Mouse (Mus musculus): Measurements from ENCODE around the gene Snap29. TPM values are rescaled to one million over a fixed set of nuclear protein-coding genes. Genes with fewer than 3 reads are reported as not detected.

Snap29 gene
- total and polyA plus RNA-seq, 3 experiments: 21.6 to 47.0 (median 37.4) TPM

- H3K9ac ChIP-seq (ENCODE audit: insufficient read depth, low read depth): no peak overlapping the region
- no peak for TF ChIP-seq PAX5 (IDR thresholded peaks at IDR 0.05; ENCODE audit: low read length)
- TF ChIP-seq CHD2 (IDR thresholded peaks at IDR 0.05; ENCODE audit: low read length): no peak
- TF ChIP-seq USF2 (conservative IDR thresholded peaks at IDR 0.05; ENCODE audit: low read depth, low read length): no peak
- TF ChIP-seq BHLHE40 (IDR thresholded peaks at IDR 0.05; ENCODE audit: low read depth, low read length): no peak
- no peak for TF ChIP-seq TCF12 (IDR thresholded peaks at IDR 0.05; ENCODE audit: low read depth, low read length)
- TF ChIP-seq RCOR1 (conservative IDR thresholded peaks at IDR 0.05; ENCODE audit: low read depth, low read length): no peak
- no peak for TF ChIP-seq MAFK (IDR thresholded peaks at IDR 0.05; ENCODE audit: insufficient replicate concordance, low read length)
- TF ChIP-seq MYC (IDR thresholded peaks at IDR 0.05; ENCODE audit: low read depth, low read length): no peak
- TF ChIP-seq MAZ (IDR thresholded peaks at IDR 0.05; ENCODE audit: low read depth, low read length): no peak
- TF ChIP-seq UBTF (IDR thresholded peaks at IDR 0.05; ENCODE audit: low read depth, low read length): no peak
- no peak for TF ChIP-seq JUND (conservative IDR thresholded peaks at IDR 0.05; ENCODE audit: low read depth, low read length)
- peaks cover 0 to 23% of the 10 kb centered on the region in 2 experiments; a peak in 2 of 4 replicates for H3K4me1 ChIP-seq (ENCODE audit: control insufficient read depth in 1 of 2, insufficient read depth in 2 of 2)
- no peaks in the 10 kb centered on the region for H3K27me3 ChIP-seq (replicated peaks)
- peaks cover 58% of the 10 kb centered on the region for H3K79me2 ChIP-seq (replicated peaks; ENCODE audit: control insufficient read depth, extremely low read depth, insufficient read depth, poor library complexity, severe bottlenecking)
- H3K4me2 ChIP-seq (ENCODE audit: insufficient read depth, low read depth, poor library complexity, severe bottlenecking): no peak overlapping the region
- DNase-seq (ENCODE audit: extremely low read depth): no peak
- no peak overlapping the region for H3K4me3 ChIP-seq (replicated peaks in 1 of 3; ENCODE audit: low read depth in 2 of 3, low read length in 2 of 3, poor library complexity in 1 of 3)
- no peaks in the 10 kb centered on the region for H3K9me3 ChIP-seq (replicated peaks; ENCODE audit: low read length)
- H3K27ac ChIP-seq (ENCODE audit: insufficient read depth, low read depth): no peak overlapping the region
- in situ Hi-C loops (cut with MboI; ENCODE audit: low pct_ligation_motif_present, low pct_unique_long_range_greater_than_20kb, low sequenced_read_pairs) (no loop called here), dilution Hi-C loops (cut with MboI; ENCODE audit: extremely low pct_ligation_motif_present, extremely low pct_unique_long_range_greater_than_20kb, low sequenced_read_pairs) (no loop called here)
- H3K36me3 ChIP-seq (replicated peaks in 1 of 2; ENCODE audit: control insufficient read depth in 1 of 2, insufficient read depth in 1 of 2, low read length in 1 of 2): peaks cover 29 to 88% of the 10 kb centered on the region in 2 experiments
Observed at GRCm38 (mm10) chr16:17478331-17478943, 72.7 kb downstream of the Snap29 start.

Other genes starting within 250 kb of the Snap29 start
- 156 and 229 TPM in 2 replicates for gene Ube2l3, start 203.3 kb upstream of the Snap29 start, total RNA-seq (2012; rRNA removed)
- 302 and 354 TPM in 2 replicates for gene Ube2l3, start 203.3 kb upstream of the Snap29 start, total RNA-seq (2014; rRNA removed)
- 377 and 386 TPM in 2 replicates for gene Ube2l3, start 203.3 kb upstream of the Snap29 start, polyA plus RNA-seq (2012; ENCODE audit: insufficient read length, low read depth)
- 0.21 and 0.34 TPM in 2 replicates for gene Rimbp3, start 197.4 kb upstream of the Snap29 start, total RNA-seq (2012; rRNA removed)
- 0.09 TPM in 1 of 2 replicates, not detected in the other for gene Rimbp3, start 197.4 kb upstream of the Snap29 start, total RNA-seq (2014; rRNA removed)
- 0.06 and 0.08 TPM in 2 replicates for gene Rimbp3, start 197.4 kb upstream of the Snap29 start, polyA plus RNA-seq (2012; ENCODE audit: insufficient read length, low read depth)
- gene Hic2, start 172.4 kb upstream of the Snap29 start, total RNA-seq (2012; rRNA removed): 7.5 and 9.6 TPM in 2 replicates
- gene Hic2, start 172.4 kb upstream of the Snap29 start, total RNA-seq (2014; rRNA removed): 4.5 and 6.2 TPM in 2 replicates
- 6.3 and 8.1 TPM in 2 replicates for gene Hic2, start 172.4 kb upstream of the Snap29 start, polyA plus RNA-seq (2012; ENCODE audit: insufficient read length, low read depth)
- gene Tmem191c, start 129.9 kb upstream of the Snap29 start, total RNA-seq (2012; rRNA removed): 5.9 and 11.3 TPM in 2 replicates
- 2.6 and 3.2 TPM in 2 replicates for gene Tmem191c, start 129.9 kb upstream of the Snap29 start, total RNA-seq (2014; rRNA removed)
- gene Tmem191c, start 129.9 kb upstream of the Snap29 start, polyA plus RNA-seq (2012; ENCODE audit: insufficient read length, low read depth): 7.6 and 7.9 TPM in 2 replicates
- gene Serpind1, start 74.6 kb upstream of the Snap29 start, total RNA-seq (2012; rRNA removed): 5.8 and 6.8 TPM in 2 replicates
- gene Serpind1, start 74.6 kb upstream of the Snap29 start, total RNA-seq (2014; rRNA removed): 14.4 and 15.6 TPM in 2 replicates
- gene Serpind1, start 74.6 kb upstream of the Snap29 start, polyA plus RNA-seq (2012; ENCODE audit: insufficient read length, low read depth): 13.1 and 13.9 TPM in 2 replicates
- gene Pi4ka, start 328 bp downstream of the Snap29 start, total RNA-seq (2012; rRNA removed): 79.4 and 88.4 TPM in 2 replicates
- 33.2 and 40.5 TPM in 2 replicates for gene Pi4ka, start 328 bp downstream of the Snap29 start, total RNA-seq (2014; rRNA removed)
- 97.2 and 149 TPM in 2 replicates for gene Pi4ka, start 328 bp downstream of the Snap29 start, polyA plus RNA-seq (2012; ENCODE audit: insufficient read length, low read depth)
- 21.6 and 23.5 TPM in 2 replicates for gene Crkl, start 46.0 kb downstream of the Snap29 start, total RNA-seq (2012; rRNA removed)
- 14.5 and 16.9 TPM in 2 replicates for gene Crkl, start 46.0 kb downstream of the Snap29 start, total RNA-seq (2014; rRNA removed)
- 27.3 and 35.6 TPM in 2 replicates for gene Crkl, start 46.0 kb downstream of the Snap29 start, polyA plus RNA-seq (2012; ENCODE audit: insufficient read length, low read depth)
- 0.08 TPM in 1 of 2 replicates, not detected in the other for gene Aifm3, start 83.6 kb downstream of the Snap29 start, total RNA-seq (2012; rRNA removed)
- gene Aifm3, start 83.6 kb downstream of the Snap29 start, total RNA-seq (2014; rRNA removed): not detected in 2 replicates
- not detected in 2 replicates for gene Aifm3, start 83.6 kb downstream of the Snap29 start, polyA plus RNA-seq (2012; ENCODE audit: insufficient read length, low read depth)
- gene Lztr1, start 102.7 kb downstream of the Snap29 start, total RNA-seq (2012; rRNA removed): 111 and 138 TPM in 2 replicates
- 98.4 and 110 TPM in 2 replicates for gene Lztr1, start 102.7 kb downstream of the Snap29 start, total RNA-seq (2014; rRNA removed)
- 78.0 and 111 TPM in 2 replicates for gene Lztr1, start 102.7 kb downstream of the Snap29 start, polyA plus RNA-seq (2012; ENCODE audit: insufficient read length, low read depth)
- gene Thap7, start 125.2 kb downstream of the Snap29 start, total RNA-seq (2012; rRNA removed): 64.3 and 72.7 TPM in 2 replicates
- gene Thap7, start 125.2 kb downstream of the Snap29 start, total RNA-seq (2014; rRNA removed): 80.7 and 83.3 TPM in 2 replicates
- gene Thap7, start 125.2 kb downstream of the Snap29 start, polyA plus RNA-seq (2012; ENCODE audit: insufficient read length, low read depth): 79.4 and 82.4 TPM in 2 replicates
- gene Lrrc74b, start 155.3 kb downstream of the Snap29 start, total RNA-seq (2012; rRNA removed): not detected in 2 replicates
- not detected in 2 replicates for gene Lrrc74b, start 155.3 kb downstream of the Snap29 start, total RNA-seq (2014; rRNA removed)
- gene Lrrc74b, start 155.3 kb downstream of the Snap29 start, polyA plus RNA-seq (2012; ENCODE audit: insufficient read length, low read depth): 0.17 TPM in 1 of 2 replicates, not detected in the other
- not detected in 2 replicates for gene P2rx6, start 155.9 kb downstream of the Snap29 start, total RNA-seq (2012; rRNA removed)
- not detected in 2 replicates for gene P2rx6, start 155.9 kb downstream of the Snap29 start, total RNA-seq (2014; rRNA removed)
- gene P2rx6, start 155.9 kb downstream of the Snap29 start, polyA plus RNA-seq (2012; ENCODE audit: insufficient read length, low read depth): not detected in 2 replicates
- gene Slc7a4, start 177.2 kb downstream of the Snap29 start, total RNA-seq (2012; rRNA removed): 0.34 and 1.3 TPM in 2 replicates
- gene Slc7a4, start 177.2 kb downstream of the Snap29 start, total RNA-seq (2014; rRNA removed): not detected in 2 replicates
- gene Slc7a4, start 177.2 kb downstream of the Snap29 start, polyA plus RNA-seq (2012; ENCODE audit: insufficient read length, low read depth): not detected in 2 replicates
- gene Smpd4, start 213.4 kb downstream of the Snap29 start, total RNA-seq (2012; rRNA removed): 38.6 and 55.5 TPM in 2 replicates
- gene Smpd4, start 213.4 kb downstream of the Snap29 start, total RNA-seq (2014; rRNA removed): 55.5 and 65.9 TPM in 2 replicates
- gene Smpd4, start 213.4 kb downstream of the Snap29 start, polyA plus RNA-seq (2012; ENCODE audit: insufficient read length, low read depth): 66.5 and 97.1 TPM in 2 replicates
- gene Ccdc74a, start 240.5 kb downstream of the Snap29 start, total RNA-seq (2012; rRNA removed): 0.42 TPM in 1 of 2 replicates, not detected in the other
- gene Ccdc74a, start 240.5 kb downstream of the Snap29 start, total RNA-seq (2014; rRNA removed): 0.45 TPM in 1 of 2 replicates, not detected in the other
- gene Ccdc74a, start 240.5 kb downstream of the Snap29 start, polyA plus RNA-seq (2012; ENCODE audit: insufficient read length, low read depth): 1.5 and 2.0 TPM in 2 replicates